Mouse (Mus musculus): ENCODE data around the gene Retreg3.

DNA sequence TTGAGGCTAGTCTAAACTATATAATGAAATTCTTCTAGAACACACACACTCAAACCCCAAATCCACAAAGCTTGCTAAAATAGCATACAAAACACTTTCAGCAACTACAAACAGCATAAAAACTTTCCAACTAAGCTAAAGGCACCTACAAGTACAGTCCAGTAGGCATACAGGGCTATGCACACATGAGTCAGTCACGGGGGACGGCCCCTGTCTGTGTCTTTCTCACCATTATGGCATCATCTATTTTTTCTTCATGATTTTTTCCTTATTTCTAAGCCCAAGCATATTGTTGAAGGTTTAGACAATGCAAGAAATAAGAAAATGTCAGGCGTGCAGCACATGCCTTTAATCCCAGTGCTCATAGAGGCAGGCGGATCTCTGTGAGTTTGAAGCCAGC, 8.5 kb downstream of the Retreg3 start:
- TF ChIP-seq POLR2A (IDR thresholded peaks at IDR 0.05; ENCODE audit: control insufficient read depth, extremely low read depth, insufficient read depth, low read length, poor library complexity) (no peak), CTCF (IDR thresholded peaks at IDR 0.05; ENCODE audit: borderline replicate concordance, control insufficient read depth, extremely low read depth, insufficient read depth, low read length, poor library complexity) (no peak)
